Mouse (Mus musculus): Measurements from ENCODE around the gene Ubac2. TPM values are rescaled to one million over a fixed set of nuclear protein-coding genes. Genes with fewer than 3 reads are reported as not detected.
A peak's percentile ranks its signal among the peaks of the same experiment; 100 is the strongest.

Gene Ubac2
- total and polyA plus RNA-seq, 3 experiments: 32.8 to 40.1 (median 35.5) TPM

DNA sequence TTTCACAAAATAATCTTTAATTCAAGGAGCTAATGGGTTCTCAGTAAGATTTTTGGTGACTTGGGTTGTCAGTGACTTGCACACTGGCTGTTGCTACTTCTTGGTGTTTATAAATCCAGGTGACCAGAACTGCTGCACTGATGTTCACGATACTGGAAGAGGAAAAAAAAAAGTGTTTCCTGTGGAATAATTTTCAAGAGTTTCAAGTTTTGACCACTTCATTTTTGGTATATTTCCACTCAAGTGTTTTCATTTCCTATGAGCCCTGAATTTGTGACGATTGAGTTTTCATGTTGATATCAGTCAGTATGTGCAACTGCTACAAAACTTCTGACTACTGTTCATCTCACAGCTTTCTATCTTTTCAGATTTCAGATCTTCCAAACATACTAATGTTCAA, 1.6 kb upstream of the Ubac2 start (continued):
- TF ChIP-seq KAT2A (IDR thresholded peaks at IDR 0.05; ENCODE audit: insufficient replicate concordance, low read length): no peak
- TF ChIP-seq MEF2A (IDR thresholded peaks at IDR 0.05; ENCODE audit: borderline replicate concordance, low read depth, low read length): peak; percentile 48; the same call in 1 of the 2 replicates
- no peak for TF ChIP-seq RAD21 (IDR thresholded peaks at IDR 0.05; ENCODE audit: low read depth, low read length)
- no peak for TF ChIP-seq ZMIZ1 (IDR thresholded peaks at IDR 0.05; ENCODE audit: low read depth, low read length)
- 0 out of 2 replicates have a peak, but pooled peaks have one; percentile 18 for TF ChIP-seq HCFC1 (IDR thresholded peaks at IDR 0.05; ENCODE audit: low read depth, low read length)
- no peak for TF ChIP-seq PAX5 (IDR thresholded peaks at IDR 0.05; ENCODE audit: low read length)

DNA sequence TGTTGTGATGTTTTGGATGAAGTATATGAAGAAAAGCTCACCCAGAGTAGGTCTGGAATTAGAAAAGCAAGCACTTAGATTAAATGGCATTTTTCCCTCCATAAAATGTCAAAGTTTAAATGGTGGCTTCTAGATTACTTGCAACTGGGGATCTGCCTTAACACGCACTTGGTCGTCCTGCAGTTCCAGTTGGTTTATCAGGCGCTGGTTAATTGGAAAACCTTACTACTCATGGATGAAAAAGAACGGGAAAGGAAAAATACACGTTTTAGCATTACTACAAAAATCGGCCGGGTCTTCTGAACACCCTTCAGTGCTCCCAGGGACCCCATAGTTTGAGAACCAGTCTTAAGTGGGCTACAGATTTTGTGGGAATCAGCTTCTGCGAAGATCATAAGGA, 780 bp upstream of the Ubac2 start:
- dilution Hi-C loops (cut with MboI; ENCODE audit: extremely low pct_ligation_motif_present, extremely low pct_unique_long_range_greater_than_20kb, low sequenced_read_pairs): no loop called here

DNA sequence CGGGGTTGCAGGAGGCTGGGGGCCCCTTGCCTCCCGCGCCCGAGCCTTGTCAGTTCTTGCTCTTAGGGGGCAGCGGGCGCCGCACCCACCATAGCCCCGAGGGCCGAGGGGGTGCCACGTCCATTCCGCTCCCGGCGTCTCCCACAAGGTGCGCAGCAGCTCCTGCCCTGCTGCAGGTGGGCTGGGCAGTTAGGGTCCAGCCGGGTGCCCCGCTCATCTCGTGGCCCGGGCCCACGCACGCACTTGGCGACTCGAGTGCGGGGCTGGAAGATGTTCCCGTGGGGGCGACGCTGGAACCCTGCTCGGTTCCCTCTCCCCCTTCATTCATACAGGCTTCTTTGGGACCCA, 413 bp downstream of the Ubac2 start:
- Histone ChIP-seq H3K9me3 (replicated peaks; ENCODE audit: low read length) (no peaks in the 10 kb centered on the region), H3K79me2 (replicated peaks; ENCODE audit: control insufficient read depth, extremely low read depth, insufficient read depth, poor library complexity, severe bottlenecking) (no peaks in the 10 kb centered on the region; the same call in 1 of the 2 replicates), H3K4me3 (replicated peaks in 1 of 3; ENCODE audit: low read depth in 2 of 3, low read length in 2 of 3, poor library complexity in 1 of 3) (peak overlapping the region; percentile 83 to 99 (median 94)), H3K9ac (ENCODE audit: insufficient read depth, low read depth) (peak overlapping the region; percentile 70), H3K36me3 (replicated peaks in 1 of 2; ENCODE audit: control insufficient read depth in 1 of 2, insufficient read depth in 1 of 2, low read length in 1 of 2) (peaks cover 6 to 32% of the 10 kb centered on the region in 2 experiments), H3K27ac (ENCODE audit: insufficient read depth, low read depth) (0 out of 2 replicates have a peak overlapping the region, but pooled peaks have one; percentile 1), H3K4me1 (ENCODE audit: control insufficient read depth in 1 of 2, insufficient read depth in 2 of 2) (peaks cover 8 to 66% of the 10 kb centered on the region in 2 experiments), H3K4me2 (ENCODE audit: insufficient read depth, low read depth, poor library complexity, severe bottlenecking) (peak overlapping the region; percentile 42), H3K27me3 (replicated peaks) (no peaks in the 10 kb centered on the region)
- dilution Hi-C loops (cut with MboI; ENCODE audit: extremely low pct_ligation_motif_present, extremely low pct_unique_long_range_greater_than_20kb, low sequenced_read_pairs) (no loop called here), in situ Hi-C loops (cut with MboI; ENCODE audit: low pct_ligation_motif_present, low pct_unique_long_range_greater_than_20kb, low sequenced_read_pairs) (no loop called here)
- no peak for DNase-seq (ENCODE audit: extremely low read depth)
- no peak for TF ChIP-seq ETS1 (conservative IDR thresholded peaks at IDR 0.05; ENCODE audit: low read depth, low read length)
- no peak for TF ChIP-seq KAT2A (IDR thresholded peaks at IDR 0.05; ENCODE audit: insufficient replicate concordance, low read length)
- TF ChIP-seq MAX (IDR thresholded peaks at IDR 0.05; ENCODE audit: low read length): no peak
- no peak for TF ChIP-seq MYC (IDR thresholded peaks at IDR 0.05; ENCODE audit: low read depth, low read length)
- no peak for TF ChIP-seq HCFC1 (IDR thresholded peaks at IDR 0.05; ENCODE audit: low read depth, low read length)

More for the DNA sequence above, 780 bp upstream of the Ubac2 start:
- Histone ChIP-seq H3K27ac (ENCODE audit: insufficient read depth, low read depth) (peak overlapping the region; percentile 40; the same call in 1 of the 2 replicates), H3K9ac (ENCODE audit: insufficient read depth, low read depth) (peak overlapping the region; percentile 98), H3K79me2 (replicated peaks; ENCODE audit: control insufficient read depth, extremely low read depth, insufficient read depth, poor library complexity, severe bottlenecking) (no peaks in the 10 kb centered on the region; the same call in 1 of the 2 replicates), H3K4me2 (ENCODE audit: insufficient read depth, low read depth, poor library complexity, severe bottlenecking) (peak overlapping the region; percentile 91), H3K4me1 (ENCODE audit: control insufficient read depth in 1 of 2, insufficient read depth in 2 of 2) (peaks cover 17 to 69% of the 10 kb centered on the region in 2 experiments), H3K27me3 (replicated peaks) (no peaks in the 10 kb centered on the region), H3K4me3 (replicated peaks in 1 of 3; ENCODE audit: low read depth in 2 of 3, low read length in 2 of 3, poor library complexity in 1 of 3) (peak overlapping the region; percentile 29 to 99 (median 62)), H3K36me3 (replicated peaks in 1 of 2; ENCODE audit: control insufficient read depth in 1 of 2, insufficient read depth in 1 of 2, low read length in 1 of 2) (peaks cover 6 to 22% of the 10 kb centered on the region in 2 experiments), H3K9me3 (replicated peaks; ENCODE audit: low read length) (no peaks in the 10 kb centered on the region)
- in situ Hi-C loops (cut with MboI; ENCODE audit: low pct_ligation_motif_present, low pct_unique_long_range_greater_than_20kb, low sequenced_read_pairs): no loop called here
- TF ChIP-seq JUND (conservative IDR thresholded peaks at IDR 0.05; ENCODE audit: low read depth, low read length) (no peak), RAD21 (IDR thresholded peaks at IDR 0.05; ENCODE audit: low read depth, low read length) (no peak), MAZ (IDR thresholded peaks at IDR 0.05; ENCODE audit: low read depth, low read length) (0 out of 2 replicates have a peak, but pooled peaks have one; percentile 20), KAT2A (IDR thresholded peaks at IDR 0.05; ENCODE audit: insufficient replicate concordance, low read length) (no peak), MEF2A (IDR thresholded peaks at IDR 0.05; ENCODE audit: borderline replicate concordance, low read depth, low read length) (no peak; the same call in 1 of the 2 replicates), MYC (IDR thresholded peaks at IDR 0.05; ENCODE audit: low read depth, low read length) (no peak), JUN (IDR thresholded peaks at IDR 0.05; ENCODE audit: insufficient read depth, low read depth, low read length) (no peak), NELFE (IDR thresholded peaks at IDR 0.05; ENCODE audit: low read depth, low read length) (0 out of 2 replicates have a peak, but pooled peaks have one; percentile 9), UBTF (IDR thresholded peaks at IDR 0.05; ENCODE audit: low read depth, low read length) (no peak), POLR2AphosphoS2 (IDR thresholded peaks at IDR 0.05; ENCODE audit: low read depth, low read length) (0 out of 2 replicates have a peak, but pooled peaks have one; percentile 33), CHD1 (IDR thresholded peaks at IDR 0.05; ENCODE audit: low read depth, low read length) (peak; percentile 95), EP300 (IDR thresholded peaks at IDR 0.05; ENCODE audit: low read length) (peak; percentile 31; the same call in 1 of the 2 replicates), TCF12 (IDR thresholded peaks at IDR 0.05; ENCODE audit: low read depth, low read length) (no peak), RCOR1 (conservative IDR thresholded peaks at IDR 0.05; ENCODE audit: low read depth, low read length) (0 out of 2 replicates have a peak, but pooled peaks have one; percentile 16)
- DNase-seq (ENCODE audit: extremely low read depth): no peak

Data from CH12.LX (cell line).